Mouse (Mus musculus) forebrain, postnatal 0 days (tissue): Measurements from ENCODE around the gene Olfr1012. TPM values are rescaled to one million over a fixed set of nuclear protein-coding genes. Genes with fewer than 3 reads are reported as not detected.
"Not testable (repeated sequence)": the region's sequence is repeated elsewhere in the genome, so short reads cannot be mapped to it uniquely, and the experiment has no call there.

ENCODE experiments used
- ATAC-seq: fragments of 200-750 bp; cut with Nextera tagmentation; 2 replicates; pipeline ENCODE4 v1.8.0; 2017; ENCODE audit warnings: mild to moderate bottlenecking, moderate library complexity
- DNase-seq: peaks from one replicate; pipeline ENCODE4 v3.0.0-alpha.2; 2015
- H3K27ac ChIP-seq: fragments of 300-500 bp; sonication (generic); 2 replicates; pipeline ENCODE4 v1.5.1; 2014; ENCODE audit warnings: low read depth, mild to moderate bottlenecking, antibody characterized with exemption, low read length, moderate library complexity, mixed read lengths
- H3K27me3 ChIP-seq: fragments of 300-500 bp; sonication (generic); 2 replicates; pipeline ENCODE4 v1.6.1; 2014; ENCODE audit warnings: mild to moderate bottlenecking, low read length, mixed read lengths; ENCODE audit not compliant: insufficient read depth
- H3K36me3 ChIP-seq: fragments of 300-500 bp; sonication (generic); 2 replicates; pipeline ENCODE4 v1.6.1; 2014; ENCODE audit warnings: mild to moderate bottlenecking, moderate library complexity; ENCODE audit not compliant: insufficient read depth
- H3K4me1 ChIP-seq: fragments of 300-500 bp; sonication (generic); 2 replicates; pipeline ENCODE4 v1.6.1; 2014; ENCODE audit warnings: antibody characterized with exemption; ENCODE audit not compliant: insufficient read depth
- H3K4me2 ChIP-seq: fragments of 300-500 bp; sonication (generic); 2 replicates; pipeline ENCODE4 v1.6.1; 2014; ENCODE audit warnings: low read depth, mild to moderate bottlenecking, moderate library complexity
- H3K4me3 ChIP-seq: fragments of 300-500 bp; sonication (generic); 2 replicates; pipeline ENCODE4 v1.5.1; 2014; ENCODE audit warnings: low read depth, low read length, mixed read lengths
- H3K9ac ChIP-seq: fragments of 300-500 bp; sonication (generic); 2 replicates; pipeline ENCODE4 v1.6.1; 2014; ENCODE audit warnings: mild to moderate bottlenecking
- H3K9me3 ChIP-seq: fragments of 300-500 bp; sonication (generic); 2 replicates; pipeline ENCODE4 v1.6.1; 2016; ENCODE audit warnings: low read length
- CTCF ChIP-seq: sonication (generic); IDR thresholded peaks from 2 replicates; pipeline ENCODE4 v1.5.1; 2016; ENCODE audit warnings: antibody characterized with exemption, control low read depth, low read depth
- WGBS: fragments of 180-500 bp; shearing (Covaris S2); extraction: QIAGEN DNeasy Blood & Tissue Kit; methylation state at CpG from one replicate; pipeline ENCODE4 v1.1.7; 2014; 5-methylcytosine and 5-hydroxymethylcytosine counted together
- polyA plus RNA-seq: library from polyadenylated mRNA; unstranded; fragments of >200 nt; fragmentation: Nextera tagmentation; extraction: Ambion mirVana; gene quantifications from 2 replicates; pipeline ENCODE4 v1.2.1, GENCODE M21; 2015
- total RNA-seq: library from RNA; depleted of rRNA; stranded (reverse); fragments of >200 nt; gene quantifications from 2 replicates; pipeline ENCODE4 v1.2.3, GENCODE M21; 2014; rRNA removed

Olfr1012 gene
- total and polyA plus RNA-seq, 2 experiments from 2014 or later: not detected

DNA sequence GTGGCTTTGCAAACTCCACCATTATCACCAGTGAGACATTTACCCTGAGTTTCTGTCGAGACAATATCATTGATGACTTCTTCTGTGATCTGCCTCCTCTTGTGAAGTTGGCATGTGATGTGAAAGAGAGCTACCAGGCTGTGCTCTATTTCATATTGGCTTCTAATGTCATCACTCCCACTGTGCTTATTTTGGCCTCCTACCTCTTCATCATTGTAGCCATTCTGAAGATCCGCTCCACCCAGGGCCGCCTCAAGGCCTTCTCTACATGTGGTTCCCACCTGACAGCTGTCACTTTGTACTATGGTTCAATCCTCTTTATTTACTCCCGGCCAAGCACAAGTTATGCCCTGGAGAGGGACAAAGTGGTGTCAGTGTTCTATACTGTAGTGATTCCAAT is 8.7 kb downstream of the Olfr1012 start:
- Histone ChIP-seq H3K27ac (no peak overlapping the region), H3K9me3 (no peaks in the 10 kb centered on the region), H3K9ac (no peak overlapping the region), H3K36me3 (no peaks in the 10 kb centered on the region), H3K4me1 (no peaks in the 10 kb centered on the region), H3K4me3 (no peak overlapping the region), H3K27me3 (no peaks in the 10 kb centered on the region), H3K4me2 (no peak overlapping the region)
- ATAC-seq (no peak), DNase-seq (no peak)
- 80% methylated on average over 4 of the region's 4 CpGs for WGBS
- no peak for TF ChIP-seq CTCF

- WGBS: 15% methylated on average over 3 of the region's 3 CpGs
Measured at GRCm38 (mm10) chr2:85725793-85726192, 36.8 kb downstream of the Olfr1012 start.

GRCm38 (mm10) chr2:85715119-85715518 is 47.4 kb downstream of the Olfr1012 start, which contains the start of gene Olfr1009:
Gene Olfr1009 (plus strand): TSS chr2:85715419.
- H3K4me1 ChIP-seq: no peaks in the 10 kb centered on the region
- TF ChIP-seq CTCF: no peak
- no peaks in the 10 kb centered on the region for H3K9me3 ChIP-seq
- 95% methylated on average over 1 of the region's 1 CpGs for whole genome bisulfite sequencing
- ATAC-seq (no peak), DNase-seq (no peak)
- no peaks in the 10 kb centered on the region for H3K27me3 ChIP-seq
- no peaks in the 10 kb centered on the region for H3K36me3 ChIP-seq
- no peak within 1 kb of the TSS for H3K4me2 ChIP-seq
- H3K9ac ChIP-seq: no peak within 1 kb of the TSS
- H3K27ac ChIP-seq: no peak within 1 kb of the TSS
- H3K4me3 ChIP-seq: no peak within 1 kb of the TSS

More at GRCm38 (mm10) chr2:85725793-85726192, 36.8 kb downstream of the Olfr1012 start:
- Histone ChIP-seq H3K4me1 (no peaks in the 10 kb centered on the region), H3K9ac (no peak overlapping the region), H3K4me2 (no peak overlapping the region), H3K4me3 (no peak overlapping the region), H3K36me3 (no peaks in the 10 kb centered on the region), H3K9me3 (no peaks in the 10 kb centered on the region), H3K27ac (no peak overlapping the region), H3K27me3 (no peaks in the 10 kb centered on the region)
- DNase-seq: peak; percentile 79
- peak; percentile 81 for TF ChIP-seq CTCF
- peak; percentile 67; the same call in 1 of the 2 replicates for ATAC-seq

GRCm38 (mm10) chr2:85711159-85711558 is 51.4 kb downstream of the Olfr1012 start:
- H3K4me2 ChIP-seq: no peak overlapping the region
- no peak overlapping the region for H3K4me3 ChIP-seq
- H3K9me3 ChIP-seq: no peaks in the 10 kb centered on the region
- no peak for TF ChIP-seq CTCF
- DNase-seq (no peak), ATAC-seq (no peak)
- no peak overlapping the region for H3K9ac ChIP-seq
- H3K36me3 ChIP-seq: no peaks in the 10 kb centered on the region
- no peak overlapping the region for H3K27ac ChIP-seq
- H3K4me1 ChIP-seq: no peaks in the 10 kb centered on the region
- WGBS: 21% methylated on average over 1 of the region's 1 CpGs
- H3K27me3 ChIP-seq: no peaks in the 10 kb centered on the region

- H3K4me1 ChIP-seq, ATAC-seq, H3K4me2 ChIP-seq, H3K27ac ChIP-seq, DNase-seq, H3K9ac ChIP-seq, H3K36me3 ChIP-seq, H3K9me3 ChIP-seq, H3K4me3 ChIP-seq, H3K27me3 ChIP-seq: not testable (repeated sequence)
- WGBS: 72% methylated on average over 2 of the region's 2 CpGs
Measured at GRCm38 (mm10) chr2:85710680-85711079, 51.9 kb downstream of the Olfr1012 start.

Other genes starting within 250 kb of the Olfr1012 start
- 0.52 and 0.62 TPM in 2 replicates for gene 4833423E24Rik, start 243.7 kb downstream of the Olfr1012 start, total RNA-seq
- 0.16 and 0.39 TPM in 2 replicates for gene 4833423E24Rik, start 243.7 kb downstream of the Olfr1012 start, polyA plus RNA-seq
- not detected in 2 replicates for gene Olfr996, start 183.6 kb downstream of the Olfr1012 start, total RNA-seq
- not detected in 2 replicates for gene Olfr996, start 183.6 kb downstream of the Olfr1012 start, polyA plus RNA-seq
- not detected in 2 replicates for gene Olfr998, start 173.8 kb downstream of the Olfr1012 start, total RNA-seq
- not detected in 2 replicates for gene Olfr998, start 173.8 kb downstream of the Olfr1012 start, polyA plus RNA-seq
- not detected in 2 replicates for gene Olfr1000, start 150.9 kb downstream of the Olfr1012 start, total RNA-seq
- not detected in 2 replicates for gene Olfr1000, start 150.9 kb downstream of the Olfr1012 start, polyA plus RNA-seq
- not detected in 2 replicates for gene Olfr1002, start 112.1 kb downstream of the Olfr1012 start, total RNA-seq
- not detected in 2 replicates for gene Olfr1002, start 112.1 kb downstream of the Olfr1012 start, polyA plus RNA-seq
- not detected in 2 replicates for gene Olfr154, start 98.3 kb downstream of the Olfr1012 start, total RNA-seq
- not detected in 2 replicates for gene Olfr154, start 98.3 kb downstream of the Olfr1012 start, polyA plus RNA-seq
- gene Olfr1006, start 84.0 kb downstream of the Olfr1012 start, total RNA-seq: not detected in 2 replicates
- gene Olfr1006, start 84.0 kb downstream of the Olfr1012 start, polyA plus RNA-seq: not detected in 2 replicates
- not detected in 2 replicates for gene Olfr1008, start 73.3 kb downstream of the Olfr1012 start, total RNA-seq
- gene Olfr1008, start 73.3 kb downstream of the Olfr1012 start, polyA plus RNA-seq: not detected in 2 replicates
- not detected in 2 replicates for gene Olfr1009, start 47.3 kb downstream of the Olfr1012 start, total RNA-seq
- not detected in 2 replicates for gene Olfr1009, start 47.3 kb downstream of the Olfr1012 start, polyA plus RNA-seq
- not detected in 2 replicates for gene Olfr1013, start 4.3 kb upstream of the Olfr1012 start, total RNA-seq
- gene Olfr1013, start 4.3 kb upstream of the Olfr1012 start, polyA plus RNA-seq: not detected in 2 replicates
- not detected in 2 replicates for gene Olfr1014, start 9.9 kb upstream of the Olfr1012 start, total RNA-seq
- not detected in 2 replicates for gene Olfr1014, start 9.9 kb upstream of the Olfr1012 start, polyA plus RNA-seq
- gene Olfr1015, start 19.3 kb upstream of the Olfr1012 start, total RNA-seq: 0.08 TPM in 1 of 2 replicates, not detected in the other
- not detected in 2 replicates for gene Olfr1015, start 19.3 kb upstream of the Olfr1012 start, polyA plus RNA-seq
- not detected in 2 replicates for gene Olfr1016, start 39.8 kb upstream of the Olfr1012 start, total RNA-seq
- not detected in 2 replicates for gene Olfr1016, start 39.8 kb upstream of the Olfr1012 start, polyA plus RNA-seq
- gene Olfr1018, start 55.7 kb upstream of the Olfr1012 start, total RNA-seq: not detected in 2 replicates
- not detected in 2 replicates for gene Olfr1018, start 55.7 kb upstream of the Olfr1012 start, polyA plus RNA-seq
- 0.08 TPM in 1 of 2 replicates, not detected in the other for gene Olfr1019, start 82.7 kb upstream of the Olfr1012 start, total RNA-seq
- not detected in 2 replicates for gene Olfr1019, start 82.7 kb upstream of the Olfr1012 start, polyA plus RNA-seq
- gene Olfr1020, start 84.3 kb upstream of the Olfr1012 start, total RNA-seq: not detected in 2 replicates
- not detected in 2 replicates for gene Olfr1020, start 84.3 kb upstream of the Olfr1012 start, polyA plus RNA-seq
- not detected in 2 replicates for gene Olfr1022, start 105.8 kb upstream of the Olfr1012 start, total RNA-seq
- gene Olfr1022, start 105.8 kb upstream of the Olfr1012 start, polyA plus RNA-seq: not detected in 2 replicates
- gene Olfr1023, start 122.9 kb upstream of the Olfr1012 start, total RNA-seq: not detected in 2 replicates
- gene Olfr1023, start 122.9 kb upstream of the Olfr1012 start, polyA plus RNA-seq: not detected in 2 replicates
- gene Olfr1024, start 142.3 kb upstream of the Olfr1012 start, total RNA-seq: not detected in 2 replicates
- not detected in 2 replicates for gene Olfr1024, start 142.3 kb upstream of the Olfr1012 start, polyA plus RNA-seq
- gene Olfr1025-ps1, start 152.4 kb upstream of the Olfr1012 start, total RNA-seq: not detected in 2 replicates
- gene Olfr1025-ps1, start 152.4 kb upstream of the Olfr1012 start, polyA plus RNA-seq: not detected in 2 replicates
- gene Olfr1026, start 158.8 kb upstream of the Olfr1012 start, total RNA-seq: not detected in 2 replicates
- not detected in 2 replicates for gene Olfr1026, start 158.8 kb upstream of the Olfr1012 start, polyA plus RNA-seq
- gene Olfr1028, start 187.7 kb upstream of the Olfr1012 start, total RNA-seq: not detected in 2 replicates
- gene Olfr1028, start 187.7 kb upstream of the Olfr1012 start, polyA plus RNA-seq: not detected in 2 replicates
- gene Olfr1029, start 211.1 kb upstream of the Olfr1012 start, total RNA-seq: not detected in 2 replicates
- not detected in 2 replicates for gene Olfr1029, start 211.1 kb upstream of the Olfr1012 start, polyA plus RNA-seq
- gene Olfr1030, start 216.5 kb upstream of the Olfr1012 start, total RNA-seq: not detected in 2 replicates
- not detected in 2 replicates for gene Olfr1030, start 216.5 kb upstream of the Olfr1012 start, polyA plus RNA-seq
- gene Olfr1031, start 227.5 kb upstream of the Olfr1012 start, total RNA-seq: not detected in 2 replicates
- not detected in 2 replicates for gene Olfr1031, start 227.5 kb upstream of the Olfr1012 start, polyA plus RNA-seq
- gene Olfr1032, start 242.8 kb upstream of the Olfr1012 start, total RNA-seq: not detected in 2 replicates
- not detected in 2 replicates for gene Olfr1032, start 242.8 kb upstream of the Olfr1012 start, polyA plus RNA-seq